Mouse (Mus musculus) intestine, embryonic 16.5 days (tissue): ENCODE measurements around the gene Bsdc1. TPM values are rescaled to one million over a fixed set of nuclear protein-coding genes. Genes with fewer than 3 reads are reported as not detected.

Experiments used
- ATAC-seq: fragments of 200-750 bp; cut with Nextera tagmentation; 2 replicates; pipeline ENCODE4 v1.8.0; 2017; ENCODE audit warnings: moderate TSS enrichment, moderate library complexity
- H3K27ac ChIP-seq: fragments of 300-500 bp; sonication (generic); 2 replicates; pipeline ENCODE4 v1.5.1; 2014; ENCODE audit warnings: mild to moderate bottlenecking, low read length
- H3K27me3 ChIP-seq: fragments of 300-500 bp; sonication (generic); replicated peaks from 2 replicates; pipeline ENCODE4 v1.6.1; 2014; ENCODE audit warnings: low read length, control low read depth, mixed read lengths; ENCODE audit not compliant: control insufficient read depth, insufficient read depth
- H3K36me3 ChIP-seq: fragments of 300-500 bp; sonication (generic); 2 replicates; pipeline ENCODE4 v1.6.1; 2014; ENCODE audit warnings: low read length, control low read depth; ENCODE audit not compliant: control insufficient read depth, insufficient read depth
- H3K4me1 ChIP-seq: fragments of 300-500 bp; sonication (generic); 2 replicates; pipeline ENCODE4 v1.6.1; 2014; ENCODE audit warnings: low read length, control low read depth, mixed read lengths; ENCODE audit not compliant: control insufficient read depth, insufficient read depth
- H3K4me2 ChIP-seq: fragments of 300-500 bp; sonication (generic); 2 replicates; pipeline ENCODE4 v1.6.1; 2014; ENCODE audit warnings: low read depth, low read length, control low read depth
- H3K4me3 ChIP-seq: fragments of 300-500 bp; sonication (generic); 2 replicates; pipeline ENCODE4 v1.5.1; 2014; ENCODE audit warnings: mild to moderate bottlenecking, low read length
- H3K9ac ChIP-seq: fragments of 300-500 bp; sonication (generic); 2 replicates; pipeline ENCODE4 v1.6.1; 2014; ENCODE audit warnings: low read depth, low read length
- H3K9me3 ChIP-seq: fragments of 300-500 bp; sonication (generic); 2 replicates; pipeline ENCODE4 v1.6.1; 2016; ENCODE audit warnings: low read length, control low read depth; ENCODE audit not compliant: control insufficient read depth
- WGBS: fragments of 180-500 bp; shearing (Covaris S2); extraction: QIAGEN DNeasy Blood & Tissue Kit; methylation state at CpG from one replicate; pipeline ENCODE4 v1.1.7; 2014; 5-methylcytosine and 5-hydroxymethylcytosine counted together
- polyA plus RNA-seq: library from polyadenylated mRNA; unstranded; fragments of >200 nt; fragmentation: Nextera tagmentation; extraction: Ambion mirVana; gene quantifications from 2 replicates; pipeline ENCODE4 v1.2.1, GENCODE M21; 2015

Bsdc1 gene
- polyA plus RNA-seq, result 24.5 and 24.7 TPM in 2 replicates

GRCm38 (mm10) chr4:129461183-129461960 is at the start of gene Bsdc1:
Gene Bsdc1 (plus strand): TSS chr4:129461581.
- Histone ChIP-seq H3K36me3 (no peaks in the 10 kb centered on the region), H3K4me2 (peak within 1 kb of the TSS; percentile 84), H3K4me1 (peaks cover 9% of the 10 kb centered on the region), H3K27ac (peak within 1 kb of the TSS; percentile 84), H3K9me3 (no peaks in the 10 kb centered on the region), H3K4me3 (peak within 1 kb of the TSS; percentile 88), H3K9ac (peak within 1 kb of the TSS; percentile 82), H3K27me3 (no peaks in the 10 kb centered on the region)
- ATAC-seq, result peak; percentile 99
- under 1% methylated on average over 46 of the region's 46 CpGs for WGBS

GRCm38 (mm10) chr4:129415892-129416291 is 45.5 kb upstream of the Bsdc1 start:
- H3K9me3 ChIP-seq, result no peaks in the 10 kb centered on the region
- no peak overlapping the region for H3K27ac ChIP-seq
- no peak overlapping the region for H3K4me2 ChIP-seq
- no peaks in the 10 kb centered on the region for H3K36me3 ChIP-seq
- 89% methylated on average over 5 of the region's 5 CpGs for WGBS
- no peaks in the 10 kb centered on the region for H3K27me3 ChIP-seq
- no peak overlapping the region for H3K9ac ChIP-seq
- H3K4me1 ChIP-seq, result 0 out of 2 replicates have a peak, but pooled peaks cover 4% of the 10 kb centered on the region
- no peak overlapping the region for H3K4me3 ChIP-seq
- ATAC-seq, result no peak

GRCm38 (mm10) chr4:129416478-129416877 is 44.9 kb upstream of the Bsdc1 start:
- WGBS, result 45% methylated on average over 5 of the region's 5 CpGs
- 0 out of 2 replicates have a peak, but pooled peaks cover 4% of the 10 kb centered on the region for H3K4me1 ChIP-seq
- no peak overlapping the region for H3K9ac ChIP-seq
- H3K36me3 ChIP-seq, result no peaks in the 10 kb centered on the region
- no peaks in the 10 kb centered on the region for H3K27me3 ChIP-seq
- H3K27ac ChIP-seq, result no peak overlapping the region
- 0 out of 2 replicates have a peak, but pooled peaks have one; percentile 38 for ATAC-seq
- H3K4me2 ChIP-seq, result no peak overlapping the region
- H3K9me3 ChIP-seq, result no peaks in the 10 kb centered on the region
- no peak overlapping the region for H3K4me3 ChIP-seq

GRCm38 (mm10) chr4:129418321-129418720 is 43.1 kb upstream of the Bsdc1 start:
- Histone ChIP-seq H3K4me1 (0 out of 2 replicates have a peak, but pooled peaks cover 4% of the 10 kb centered on the region), H3K27ac (no peak overlapping the region), H3K4me3 (no peak overlapping the region), H3K9me3 (no peaks in the 10 kb centered on the region), H3K36me3 (no peaks in the 10 kb centered on the region), H3K4me2 (no peak overlapping the region), H3K9ac (no peak overlapping the region), H3K27me3 (no peaks in the 10 kb centered on the region)
- WGBS, result 72% methylated on average over 5 of the region's 5 CpGs
- ATAC-seq, result no peak

- no peaks in the 10 kb centered on the region for H3K9me3 ChIP-seq
- WGBS, result 2% methylated on average over 33 of the region's 33 CpGs
- ATAC-seq, result peak; percentile 96
Observed at GRCm38 (mm10) chr4:129440340-129441063, 20.9 kb upstream of the Bsdc1 start, which contains the start of gene Zbtb8b. Gene Zbtb8b (minus strand): TSS chr4:129440853.

GRCm38 (mm10) chr4:129441145-129441544 is 20.2 kb upstream of the Bsdc1 start:
- Histone ChIP-seq H3K9ac (no peak overlapping the region), H3K9me3 (no peaks in the 10 kb centered on the region), H3K27me3 (peaks cover 6% of the 10 kb centered on the region; the same call in 1 of the 2 replicates), H3K4me1 (0 out of 2 replicates have a peak, but pooled peaks cover 3% of the 10 kb centered on the region), H3K4me3 (peak overlapping the region; percentile 51), H3K27ac (no peak overlapping the region), H3K36me3 (no peaks in the 10 kb centered on the region), H3K4me2 (peak overlapping the region; percentile 77)
- WGBS, result 29% methylated on average over 6 of the region's 6 CpGs
- no peak for ATAC-seq

More at GRCm38 (mm10) chr4:129440340-129441063, 20.9 kb upstream of the Bsdc1 start, which contains the start of gene Zbtb8b:
- Histone ChIP-seq H3K4me3 (peak within 1 kb of the TSS; percentile 51), H3K27me3 (peaks cover 6% of the 10 kb centered on the region; the same call in 1 of the 2 replicates), H3K4me1 (0 out of 2 replicates have a peak, but pooled peaks cover 3% of the 10 kb centered on the region), H3K9ac (peak within 1 kb of the TSS; percentile 62), H3K27ac (no peak within 1 kb of the TSS), H3K36me3 (no peaks in the 10 kb centered on the region), H3K4me2 (peak within 1 kb of the TSS; percentile 77)

- H3K27me3 ChIP-seq, result no peaks in the 10 kb centered on the region
- no peak for ATAC-seq
- no peak overlapping the region for H3K27ac ChIP-seq
- H3K9ac ChIP-seq, result no peak overlapping the region
- no peaks in the 10 kb centered on the region for H3K4me1 ChIP-seq
- no peaks in the 10 kb centered on the region for H3K9me3 ChIP-seq
- no peak overlapping the region for H3K4me2 ChIP-seq
- H3K36me3 ChIP-seq, result no peaks in the 10 kb centered on the region
- 85% methylated on average over 8 of the region's 8 CpGs for WGBS
- no peak overlapping the region for H3K4me3 ChIP-seq
Observed at GRCm38 (mm10) chr4:129447360-129447759, 14.0 kb upstream of the Bsdc1 start.

GRCm38 (mm10) chr4:129447778-129448563 is 13.4 kb upstream of the Bsdc1 start:
- no peak for ATAC-seq
- 74% methylated on average over 11 of the region's 11 CpGs for WGBS
- no peaks in the 10 kb centered on the region for H3K9me3 ChIP-seq
- H3K4me3 ChIP-seq, result no peak overlapping the region
- H3K4me1 ChIP-seq, result no peaks in the 10 kb centered on the region
- no peak overlapping the region for H3K4me2 ChIP-seq
- no peak overlapping the region for H3K9ac ChIP-seq
- no peaks in the 10 kb centered on the region for H3K36me3 ChIP-seq
- H3K27ac ChIP-seq, result no peak overlapping the region
- H3K27me3 ChIP-seq, result no peaks in the 10 kb centered on the region
